Mouse (Mus musculus) brain, embryonic 14.5 days (tissue): ENCODE measurements around the gene Olfr1442. TPM values are rescaled to one million over a fixed set of nuclear protein-coding genes. Genes with fewer than 3 reads are reported as not detected.
"Not testable (repeated sequence)": the region's sequence is repeated elsewhere in the genome, so short reads cannot be mapped to it uniquely, and the experiment has no call there.

Source experiments
- DNase-seq: peaks from one replicate; pipeline ENCODE4 v3.0.0-alpha.2; 2011; ENCODE audit warnings: low read depth
- CTCF ChIP-seq: fragments of 200-500 bp; IDR thresholded peaks from 2 replicates; pipeline ENCODE4 v1.5.1; 2012; ENCODE audit warnings: inconsistent platforms, mild to moderate bottlenecking, moderate library complexity, borderline replicate concordance; ENCODE audit not compliant: insufficient read depth, insufficient read length; ENCODE audit errors: extremely low read depth
- POLR2A ChIP-seq: fragments of 200-500 bp; IDR thresholded peaks from 2 replicates; pipeline ENCODE4 v1.6.1; 2012; ENCODE audit warnings: mild to moderate bottlenecking, inconsistent platforms, borderline replicate concordance; ENCODE audit not compliant: poor library complexity, insufficient read depth, insufficient read length, severe bottlenecking; ENCODE audit errors: extremely low read depth
- polyA plus RNA-seq: library from polyadenylated mRNA; depleted of rRNA; stranded (reverse); fragments of >200 nt; gene quantifications from 2 replicates; pipeline ENCODE4 v1.2.3, GENCODE M21; 2012; rRNA removed

The Olfr1442 gene
- polyA plus RNA-seq, 1 experiment = not detected

- TF ChIP-seq POLR2A = no peak
- no peak for TF ChIP-seq CTCF
- no peak for DNase-seq
Measured at GRCm38 (mm10) chr19:12708458-12708857, 38.2 kb downstream of the Olfr1442 start.

- DNase-seq = no peak
- TF ChIP-seq POLR2A (no peak), CTCF (no peak)
Measured at GRCm38 (mm10) chr19:12708986-12709385, 38.7 kb downstream of the Olfr1442 start.

GRCm38 (mm10) chr19:12719189-12719588 lies 49.0 kb downstream of the Olfr1442 start:
- DNase-seq = no peak
- TF ChIP-seq CTCF (no peak), POLR2A (no peak)

- no peak for DNase-seq
- TF ChIP-seq POLR2A (no peak), CTCF (no peak)
Measured at GRCm38 (mm10) chr19:12720463-12720862, 50.2 kb downstream of the Olfr1442 start.

- DNase-seq = not testable (repeated sequence)
Measured at GRCm38 (mm10) chr19:12720919-12721318, 50.7 kb downstream of the Olfr1442 start.

DNA sequence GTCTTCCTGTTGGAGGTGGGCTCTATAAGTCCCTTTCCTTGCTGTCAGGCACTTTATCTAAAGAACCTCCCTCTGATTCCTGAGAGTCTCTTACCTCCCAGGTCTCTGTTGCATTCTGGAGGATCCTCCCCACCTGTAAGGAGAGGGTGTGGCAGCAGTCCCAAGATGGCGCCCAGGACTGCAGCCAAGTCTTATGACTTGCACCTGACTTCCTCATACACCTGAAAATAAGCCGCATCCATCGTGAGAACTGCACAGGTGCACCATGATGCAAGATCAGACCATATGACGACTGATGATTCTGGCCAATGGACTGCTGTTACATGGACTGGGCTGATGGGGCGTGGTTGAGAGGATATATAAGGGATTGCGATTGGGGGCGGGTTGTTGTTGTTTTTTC lies 51.4 kb downstream of the Olfr1442 start:
- not testable (repeated sequence) for DNase-seq

DNA sequence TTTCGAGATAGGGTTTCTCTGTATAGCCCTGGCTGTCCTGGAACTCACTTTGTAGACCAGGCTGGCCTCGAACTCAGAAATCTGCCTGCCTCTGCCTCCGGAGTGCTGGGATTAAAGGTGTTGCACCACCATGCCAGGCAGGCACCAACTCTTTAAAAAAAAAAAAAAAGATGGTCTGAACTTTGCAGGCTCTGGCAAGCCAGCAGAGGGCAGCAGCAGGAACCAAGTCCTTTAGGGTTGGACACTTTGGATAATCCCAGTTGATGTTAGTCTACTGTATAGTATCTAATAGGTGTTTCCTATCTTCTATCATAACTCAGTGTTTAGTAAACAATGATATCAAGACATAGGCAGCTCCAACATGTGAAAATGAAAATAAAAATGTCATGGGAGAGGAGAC lies 52.1 kb downstream of the Olfr1442 start:
- peak; percentile 0 for DNase-seq
- TF ChIP-seq POLR2A (no peak), CTCF (peak; percentile 27; the same call in 1 of the 2 replicates)

GRCm38 (mm10) chr19:12725851-12726250 lies 55.6 kb downstream of the Olfr1442 start:
- TF ChIP-seq CTCF = no peak
- no peak for TF ChIP-seq POLR2A
- no peak for DNase-seq

Other genes starting within 250 kb of the Olfr1442 start
- not detected in 2 replicates for gene Pfpl, start 242.5 kb upstream of the Olfr1442 start, polyA plus RNA-seq
- 1.9 and 2.8 TPM in 2 replicates for gene Mpeg1, start 209.7 kb upstream of the Olfr1442 start, polyA plus RNA-seq
- 23.5 and 50.1 TPM in 2 replicates for gene Dtx4, start 169.0 kb upstream of the Olfr1442 start, polyA plus RNA-seq
- 5.0 and 6.4 TPM in 2 replicates for gene Fam111a, start 124.7 kb upstream of the Olfr1442 start, polyA plus RNA-seq
- 0.06 and 0.07 TPM in 2 replicates for gene Gm4952, start 70.5 kb upstream of the Olfr1442 start, polyA plus RNA-seq
- gene Glyat, start 37.1 kb upstream of the Olfr1442 start, polyA plus RNA-seq = not detected in 2 replicates
- not detected in 2 replicates for gene Olfr1443, start 7.7 kb downstream of the Olfr1442 start, polyA plus RNA-seq
- not detected in 2 replicates for gene Keg1, start 25.3 kb downstream of the Olfr1442 start, polyA plus RNA-seq
- 2.4 and 3.9 TPM in 2 replicates for gene Cntf, start 95.2 kb downstream of the Olfr1442 start, polyA plus RNA-seq
- gene Zfp91, start 125.7 kb downstream of the Olfr1442 start, polyA plus RNA-seq = 37.5 and 41.0 TPM in 2 replicates
- gene Lpxn, start 125.8 kb downstream of the Olfr1442 start, polyA plus RNA-seq = 1.4 and 1.6 TPM in 2 replicates
- not detected in 2 replicates for gene Gm5244, start 176.2 kb downstream of the Olfr1442 start, polyA plus RNA-seq
- not detected in 2 replicates for gene Olfr1444, start 186.8 kb downstream of the Olfr1442 start, polyA plus RNA-seq
- not detected in 2 replicates for gene Olfr1445, start 213.4 kb downstream of the Olfr1442 start, polyA plus RNA-seq
- gene Olfr1446, start 223.1 kb downstream of the Olfr1442 start, polyA plus RNA-seq = not detected in 2 replicates
- not detected in 2 replicates for gene Olfr1447, start 233.3 kb downstream of the Olfr1442 start, polyA plus RNA-seq